Mouse (Mus musculus): ENCODE measurements around the gene Cyp2a22.
"Not testable (repeated sequence)": the region's sequence is repeated elsewhere in the genome, so short reads cannot be mapped to it uniquely, and the experiment has no call there.

The Cyp2a22 gene

GRCm38 (mm10) chr7:26939262-26939661, at the start of gene Cyp2a22:
Gene Cyp2a22, minus strand, starts transcription at chr7:26939384.
- DNase-seq: no peak

GRCm38 (mm10) chr7:26983151-26983550, 44.0 kb upstream of the Cyp2a22 start:
- not testable (repeated sequence) for DNase-seq

- no peak for DNase-seq
Measured at GRCm38 (mm10) chr7:26982551-26982950, 43.4 kb upstream of the Cyp2a22 start.

GRCm38 (mm10) chr7:26981937-26982336, 42.8 kb upstream of the Cyp2a22 start:
- not testable (repeated sequence) for DNase-seq

- peak; percentile 34 for DNase-seq
Measured at GRCm38 (mm10) chr7:26981464-26981863, 42.3 kb upstream of the Cyp2a22 start.

- DNase-seq: not testable (repeated sequence)
Measured at GRCm38 (mm10) chr7:26962371-26962770, 23.2 kb upstream of the Cyp2a22 start.

- not testable (repeated sequence) for DNase-seq
Measured at GRCm38 (mm10) chr7:26953306-26953705, 14.1 kb upstream of the Cyp2a22 start.

DNA sequence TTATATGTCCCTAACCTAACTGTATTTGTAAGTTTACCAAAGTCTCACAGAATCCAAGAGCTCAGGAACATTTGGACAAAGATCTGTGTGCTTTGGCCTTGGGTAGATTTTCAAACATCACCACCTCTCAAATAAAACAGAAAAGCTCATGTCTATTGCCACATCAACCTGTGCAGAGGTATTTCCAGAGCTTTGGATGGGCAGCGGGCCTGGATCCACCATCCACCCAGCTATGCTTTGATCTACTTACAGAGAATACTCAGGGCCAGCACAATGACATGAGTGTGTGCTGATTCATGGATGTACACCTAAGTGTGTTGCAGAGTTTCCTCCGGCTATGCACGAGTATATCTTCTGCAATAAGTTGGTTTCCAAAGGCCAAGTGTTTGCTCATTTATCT, 13.5 kb upstream of the Cyp2a22 start:
- not testable (repeated sequence) for DNase-seq

DNA sequence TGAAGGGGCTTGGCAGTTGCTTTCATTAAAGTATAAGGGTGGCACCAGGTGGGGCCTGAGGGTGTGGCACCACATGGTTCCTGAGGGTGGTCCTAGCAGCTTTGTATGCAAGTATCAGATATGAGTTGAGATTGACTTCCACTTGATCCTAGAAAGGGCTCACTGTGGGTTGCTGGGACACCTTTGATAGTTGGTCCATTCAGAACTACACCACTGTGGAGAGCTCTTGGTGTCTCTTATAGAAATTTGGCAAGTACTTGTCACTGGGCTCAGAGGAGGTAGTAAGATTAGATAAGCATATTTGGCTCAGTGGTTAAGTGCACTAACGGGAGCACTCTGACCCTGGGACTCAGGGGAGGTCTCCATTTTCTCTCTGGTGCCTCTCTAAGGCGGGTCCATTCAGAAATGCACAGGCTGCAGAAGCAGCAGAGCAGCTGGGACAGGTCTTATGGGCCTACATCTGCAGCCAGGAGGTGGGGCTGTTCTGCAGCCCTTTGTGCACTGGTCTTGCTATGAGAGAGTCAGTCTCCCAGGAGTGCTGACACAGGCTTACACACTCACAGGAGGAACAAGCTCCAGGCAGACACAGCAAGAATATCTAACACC, 2.2 kb upstream of the Cyp2a22 start:
- DNase-seq: not testable (repeated sequence)

DNA sequence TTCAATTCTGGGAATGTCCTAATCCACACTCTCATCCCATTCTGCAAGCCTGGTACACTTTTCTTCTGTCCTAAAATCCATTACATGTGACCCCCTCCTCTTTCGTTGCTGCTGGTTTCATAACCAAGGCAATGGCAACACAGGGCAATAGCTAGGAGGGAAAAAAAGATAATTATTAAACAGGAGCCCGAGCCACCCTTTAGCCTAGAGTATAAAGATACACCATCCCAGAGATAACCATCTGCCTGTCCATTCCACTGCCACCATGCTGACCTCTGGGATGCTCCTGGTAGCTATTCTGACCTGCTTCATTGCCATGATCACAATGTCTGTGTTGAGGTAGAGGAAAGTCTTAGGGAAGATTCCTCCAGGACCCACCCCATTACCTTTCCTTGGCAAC, 22.1 kb downstream of the Cyp2a22 start:
- not testable (repeated sequence) for DNase-seq
